Mouse (Mus musculus): ENCODE results near the gene Timm10.
"Not testable (repeated sequence)": the region's sequence is repeated elsewhere in the genome, so short reads cannot be mapped to it uniquely, and the experiment has no call there.

Gene Timm10

DNA sequence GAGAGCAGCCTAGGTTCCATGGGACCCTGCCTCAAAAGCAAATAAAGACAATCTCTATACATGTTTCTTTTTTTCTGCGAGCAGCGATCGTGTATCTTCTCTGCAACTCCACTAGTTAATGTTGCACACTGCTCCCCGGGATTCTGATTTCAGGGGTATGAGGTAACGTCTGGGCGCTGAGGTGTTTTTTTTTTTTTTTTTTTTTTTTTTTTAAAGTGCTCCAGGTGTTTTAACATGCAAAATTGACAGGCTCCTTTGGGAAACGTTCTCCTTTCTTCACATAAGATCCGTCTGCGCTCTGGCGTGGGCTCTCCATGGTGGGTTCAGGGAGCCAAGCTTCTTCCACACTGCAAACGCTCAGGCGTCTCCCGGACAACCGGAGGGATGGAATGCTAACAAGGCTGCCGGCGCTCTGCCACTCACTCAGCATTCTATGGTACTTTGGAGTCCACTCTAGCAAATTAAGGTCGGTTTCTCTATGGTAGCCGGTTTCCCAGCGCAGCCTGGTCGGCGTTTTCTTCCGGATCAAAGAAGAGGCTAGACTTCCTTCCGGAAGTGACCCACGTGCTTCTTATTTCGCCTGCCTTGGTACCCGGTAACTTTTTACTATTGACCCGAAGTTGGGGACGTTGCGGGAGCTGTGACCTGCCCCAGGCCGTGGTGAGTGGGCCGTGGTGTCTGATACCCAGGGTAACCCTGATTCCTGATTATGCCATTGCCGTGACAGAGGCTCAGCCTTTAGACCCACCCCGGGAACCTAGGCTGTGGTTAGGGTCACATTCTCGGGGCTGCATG lies at the start of gene Timm10:
Timm10 (plus strand) TSS at position 510 of the 795 bp plus-strand sequence.
- peak; percentile 87 to 93 for DNase-seq (ENCODE audit: low spot score in 2 of 2)

DNA sequence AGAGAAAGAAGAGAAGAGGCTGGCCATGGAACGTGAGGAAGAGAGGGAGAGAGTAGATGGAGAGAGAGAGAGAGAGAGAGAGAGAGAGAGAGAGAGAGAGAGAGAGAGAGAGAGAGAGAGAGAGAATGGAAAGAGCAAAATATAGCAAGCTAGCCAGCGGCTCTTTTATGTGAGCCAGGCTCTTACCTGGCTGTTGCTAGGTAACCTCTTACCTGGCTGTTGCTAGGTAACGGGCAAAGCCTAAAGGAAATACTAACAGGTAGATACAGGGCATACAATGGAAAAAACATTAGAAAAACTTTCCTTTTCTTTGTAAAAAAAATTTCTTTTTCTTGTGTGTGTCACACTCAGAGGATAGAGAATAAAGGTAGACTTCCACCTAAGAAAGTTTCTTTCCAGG lies 49.1 kb upstream of the Timm10 start:
- DNase-seq (ENCODE audit: low spot score in 2 of 2): no peak

- DNase-seq (ENCODE audit: low spot score in 2 of 2): no peak
These were observed 47.6 kb upstream of the Timm10 start for GRCm38 (mm10) chr2:84779210-84779609.

DNA sequence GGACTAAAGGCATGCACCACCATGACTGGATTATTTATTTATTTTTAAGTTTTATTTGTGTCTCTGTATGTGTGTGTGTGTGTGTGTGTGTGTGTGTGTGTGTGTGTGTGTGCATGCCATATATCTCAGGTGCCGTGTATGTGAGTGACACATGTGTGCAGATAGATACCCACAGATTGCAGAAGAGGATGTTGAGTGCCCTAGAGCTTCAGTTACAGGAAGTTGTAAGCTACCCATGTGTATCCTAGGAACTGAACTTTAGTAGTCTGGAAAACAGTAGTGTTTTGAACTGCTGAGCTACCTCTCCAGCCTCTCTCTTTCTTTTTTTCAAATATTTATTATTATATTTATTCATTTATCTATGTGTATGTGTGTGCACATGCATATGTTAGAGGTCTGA lies 43.5 kb upstream of the Timm10 start:
- DNase-seq (ENCODE audit: low spot score in 2 of 2): no peak

DNA sequence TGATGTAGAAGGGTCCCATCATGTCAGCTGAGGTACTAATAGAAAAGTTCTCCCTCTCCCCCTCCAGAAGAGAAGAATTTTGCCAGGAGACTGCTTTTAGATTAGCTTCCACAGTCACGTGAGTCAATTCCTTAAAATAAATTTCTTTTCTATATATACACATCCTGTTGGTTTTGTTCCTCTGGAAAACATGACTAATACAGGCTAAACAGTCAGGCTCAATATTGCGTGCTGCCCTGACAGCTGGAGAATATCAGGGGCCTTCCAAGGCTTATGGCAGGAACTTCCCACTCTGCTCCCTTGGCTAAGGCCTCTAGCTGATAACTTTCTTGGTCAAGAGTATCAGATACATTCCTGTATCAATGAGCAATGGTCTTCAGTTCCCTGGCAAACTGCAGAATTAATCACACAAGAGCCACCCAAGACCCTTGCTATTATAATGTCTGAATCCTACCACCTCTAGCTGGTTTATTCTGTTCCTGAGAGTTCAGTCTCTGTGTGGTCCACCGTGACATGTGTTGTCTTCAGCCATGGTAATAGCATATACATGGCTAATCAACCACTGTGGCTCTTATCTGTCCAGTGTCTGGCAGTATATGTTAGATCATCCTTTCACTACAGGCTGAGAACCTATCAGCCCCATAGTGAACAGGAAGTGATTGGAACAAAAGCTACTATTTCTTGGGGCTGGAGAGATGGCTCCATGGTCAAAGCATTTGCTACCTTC lies 42.8 kb upstream of the Timm10 start:
- DNase-seq (ENCODE audit: low spot score in 2 of 2): no peak

- DNase-seq (ENCODE audit: low spot score in 2 of 2): no peak
These were observed 38.5 kb upstream of the Timm10 start for GRCm38 (mm10) chr2:84788316-84788715.

GRCm38 (mm10) chr2:84790418-84790817 lies 36.4 kb upstream of the Timm10 start:
- no peak for DNase-seq (ENCODE audit: low spot score in 2 of 2)

DNA sequence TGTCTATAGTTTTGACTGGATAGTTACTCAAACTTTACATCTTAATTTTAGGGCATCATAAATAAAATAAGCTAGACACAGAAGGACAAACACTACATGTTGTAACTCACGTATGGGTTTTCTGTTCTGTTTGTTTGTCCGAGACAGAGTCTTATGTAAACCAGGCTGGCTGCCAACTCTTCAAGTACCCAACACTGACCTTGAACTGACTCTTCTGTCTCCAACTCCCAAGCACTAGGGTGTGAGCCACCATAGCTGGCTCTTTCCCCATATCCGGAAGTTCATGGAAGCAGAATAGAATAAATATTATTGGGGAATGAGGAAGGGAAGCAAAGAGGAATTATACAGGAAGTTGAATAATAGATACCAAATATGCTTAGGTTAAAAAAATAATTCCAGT lies 34.3 kb upstream of the Timm10 start:
- no peak for DNase-seq (ENCODE audit: low spot score in 2 of 2)

DNA sequence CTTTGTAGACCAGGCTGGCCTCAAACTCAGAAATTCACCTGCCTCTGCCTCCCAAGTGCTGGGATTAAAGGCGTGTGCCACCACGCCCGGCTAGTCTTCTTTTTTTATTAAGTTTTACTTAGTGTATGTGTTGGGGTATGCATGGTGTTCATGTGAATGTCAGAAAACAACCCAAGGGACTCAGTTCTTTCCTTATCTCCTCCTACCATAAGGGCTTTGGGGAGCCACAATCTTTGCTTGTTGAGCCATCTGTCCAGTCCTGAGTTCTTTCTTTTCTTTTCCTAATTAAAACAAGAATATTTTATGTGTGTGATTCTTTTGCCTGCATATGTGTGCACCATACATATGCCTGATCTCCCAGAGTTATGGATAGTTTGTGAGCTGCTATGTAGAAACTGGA lies 33.6 kb upstream of the Timm10 start:
- DNase-seq (ENCODE audit: low spot score in 2 of 2): no peak

- DNase-seq (ENCODE audit: low spot score in 2 of 2): no peak
These were observed 32.9 kb upstream of the Timm10 start for GRCm38 (mm10) chr2:84793871-84794270.

GRCm38 (mm10) chr2:84797833-84798492 lies 28.8 kb upstream of the Timm10 start:
- peak; percentile 77 to 84 for DNase-seq (ENCODE audit: low spot score in 2 of 2)

GRCm38 (mm10) chr2:84798493-84798921 lies 28.3 kb upstream of the Timm10 start, which contains the start of gene Ube2l6:
Gene Ube2l6 (plus strand): TSS chr2:84798828.
- peak; percentile 59 to 73 for DNase-seq (ENCODE audit: low spot score in 2 of 2)

- DNase-seq (ENCODE audit: low spot score in 2 of 2): peak; percentile 23 to 28
These were observed 27.7 kb upstream of the Timm10 start for GRCm38 (mm10) chr2:84799041-84799561.

DNA sequence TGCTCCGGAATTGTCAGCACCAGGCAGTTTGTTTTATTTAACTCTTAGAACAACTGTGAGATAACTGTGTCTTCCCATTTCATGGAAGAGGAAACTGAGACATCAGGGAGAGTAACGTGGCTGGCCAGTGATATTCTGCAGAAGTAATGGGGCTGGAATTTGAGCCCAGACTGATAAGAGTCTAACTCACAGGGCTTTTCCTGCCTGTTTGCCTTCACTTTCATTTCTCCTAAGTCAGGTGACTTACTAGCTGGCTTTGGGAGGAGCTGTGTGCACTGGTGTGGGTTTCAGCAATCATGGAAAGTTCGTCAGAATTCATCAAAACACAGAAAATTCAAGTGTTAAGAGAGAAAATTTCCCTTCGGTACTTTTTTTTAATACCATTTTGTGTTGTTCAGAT lies 26.5 kb upstream of the Timm10 start:
- no peak for DNase-seq (ENCODE audit: low spot score in 2 of 2)

DNA sequence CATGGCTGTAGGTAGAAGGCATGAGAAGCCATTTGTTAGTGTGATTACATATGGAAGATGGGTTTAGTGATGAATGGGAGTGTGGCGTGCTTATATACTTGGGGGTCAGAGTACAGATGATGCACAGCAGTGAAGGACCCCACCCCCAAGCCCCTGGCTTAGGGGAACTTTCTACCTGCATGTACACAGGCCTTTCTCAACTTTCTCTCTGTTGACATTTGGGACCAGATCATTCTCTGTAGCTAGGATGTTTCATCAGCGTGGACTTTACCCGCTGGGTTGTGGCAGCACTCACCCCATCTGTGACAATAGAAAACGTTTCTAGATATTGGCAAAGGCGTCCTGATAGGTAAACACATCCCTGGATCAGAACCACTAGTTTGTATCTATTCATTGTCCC lies 25.6 kb upstream of the Timm10 start:
- DNase-seq (ENCODE audit: low spot score in 2 of 2): not testable (repeated sequence)

GRCm38 (mm10) chr2:84803963-84804362 lies 22.8 kb upstream of the Timm10 start:
- DNase-seq (ENCODE audit: low spot score in 2 of 2): no peak

DNA sequence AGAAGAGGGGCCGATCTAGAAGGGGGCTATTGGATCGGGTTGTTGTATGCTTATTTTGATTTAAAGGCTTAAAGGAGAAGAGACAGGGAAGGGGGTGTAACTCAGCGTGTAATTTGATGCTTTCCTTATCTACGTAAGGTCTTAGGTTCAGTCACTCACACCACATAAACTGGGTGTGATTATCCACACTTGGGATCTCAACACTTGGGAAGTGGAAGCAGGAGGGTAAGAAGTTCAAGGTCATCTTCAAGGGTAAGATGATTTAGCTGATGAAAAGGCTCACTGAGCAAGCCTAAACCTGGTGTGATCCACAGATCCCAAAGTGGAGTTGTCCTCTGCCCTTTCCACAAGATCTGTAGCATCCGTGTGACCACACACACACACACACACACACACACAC lies 20.3 kb upstream of the Timm10 start:
- no peak for DNase-seq (ENCODE audit: low spot score in 2 of 2)

GRCm38 (mm10) chr2:84809330-84809729 lies 17.5 kb upstream of the Timm10 start:
- DNase-seq (ENCODE audit: low spot score in 2 of 2): no peak

GRCm38 (mm10) chr2:84810526-84810885 lies 16.3 kb upstream of the Timm10 start:
- no peak for DNase-seq (ENCODE audit: low spot score in 2 of 2)

DNA sequence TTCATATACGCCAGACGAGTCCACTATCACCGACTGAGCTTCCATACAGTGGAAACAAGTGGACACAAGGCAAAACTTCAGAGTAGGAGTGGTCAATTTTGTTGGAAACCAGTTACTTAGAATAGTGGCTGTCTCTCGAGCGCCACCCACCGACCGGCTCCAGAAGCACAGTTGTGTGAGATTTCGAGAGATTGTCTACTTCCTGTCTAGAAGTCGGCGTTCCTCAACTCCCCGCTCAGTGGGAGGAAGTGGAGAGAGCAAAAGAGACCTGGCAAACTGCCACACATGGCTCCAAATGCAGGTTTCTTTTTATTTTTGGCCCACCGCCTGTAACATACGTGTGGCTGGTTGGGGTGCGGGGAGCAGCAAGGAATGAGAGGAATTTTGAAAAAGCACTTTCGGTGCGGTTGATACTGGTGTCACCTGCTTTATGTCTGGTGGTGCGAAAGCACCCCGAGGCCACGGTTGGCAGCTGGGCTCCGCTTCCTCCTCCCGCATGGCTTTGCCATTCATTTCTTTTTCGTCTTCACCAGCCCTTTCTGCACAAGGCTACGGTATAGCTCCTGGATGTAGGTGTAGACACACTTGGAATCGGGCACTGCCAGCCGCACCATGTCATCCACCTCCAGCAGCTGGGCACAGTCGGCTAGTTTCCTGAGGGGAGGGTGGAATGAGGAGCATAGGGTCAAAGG lies 15.8 kb upstream of the Timm10 start:
- DNase-seq (ENCODE audit: low spot score in 2 of 2): peak; percentile 82 to 87

DNA sequence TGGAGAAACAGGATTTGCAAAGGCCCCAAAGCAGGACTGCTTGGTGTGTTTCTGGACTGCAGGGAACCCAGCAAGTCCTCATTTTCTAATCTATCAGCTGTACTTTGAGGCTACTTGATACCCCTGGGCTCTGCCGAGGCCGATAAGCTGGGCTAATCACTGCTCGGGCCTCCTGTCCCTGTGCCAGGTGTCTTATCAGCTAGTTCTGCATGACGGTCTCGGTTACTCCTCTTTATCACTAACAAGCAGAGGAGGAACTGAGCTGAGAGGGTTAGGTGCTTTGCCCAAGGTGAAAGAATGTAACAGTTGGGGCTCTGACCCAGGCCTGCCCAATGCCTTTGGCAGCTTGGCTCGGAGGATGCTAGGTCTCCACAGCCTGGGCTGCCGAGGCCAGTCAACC lies 14.9 kb upstream of the Timm10 start:
- no peak for DNase-seq (ENCODE audit: low spot score in 2 of 2)

DNA sequence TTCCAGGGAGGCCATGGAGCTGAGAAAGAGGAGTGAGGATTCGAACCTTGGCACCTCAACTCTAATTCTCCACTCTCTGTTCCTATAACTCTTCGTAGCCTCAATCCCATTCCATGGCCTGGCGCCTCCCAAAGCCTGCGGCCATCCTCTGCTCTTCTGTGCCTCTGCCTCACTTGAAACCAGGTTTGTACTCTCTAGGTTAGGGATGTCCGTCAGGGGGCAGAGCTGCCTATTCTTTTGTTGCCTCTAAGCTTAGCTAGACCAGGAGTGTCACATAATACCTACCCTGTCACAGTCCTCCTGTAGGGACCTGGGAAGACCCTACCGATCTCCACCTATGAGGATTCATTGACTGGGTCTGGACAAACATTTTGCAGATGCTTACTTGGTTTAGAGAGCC lies 14.1 kb upstream of the Timm10 start:
- DNase-seq (ENCODE audit: low spot score in 2 of 2): no peak
